Mouse (Mus musculus) liver, adult 2 months (tissue): Measurements from ENCODE around the gene Nfat5. TPM values are rescaled to one million over a fixed set of nuclear protein-coding genes. Genes with fewer than 3 reads are reported as not detected.

ENCODE experiments used
- DNase-seq: peaks from one replicate; pipeline ENCODE4 v3.0.0-alpha.2; 2011; ENCODE audit warnings: low read depth, low spot score; ENCODE audit errors: extremely low read depth
- H3K27ac ChIP-seq: fragments of 200-500 bp; replicated peaks from 2 replicates; pipeline ENCODE4 v1.5.1; 2012; ENCODE audit warnings: low read depth, mild to moderate bottlenecking, control low read depth, inconsistent platforms, low read length; ENCODE audit not compliant: insufficient read depth
- H3K27me3 ChIP-seq: fragments of 200-500 bp; 2 replicates; pipeline ENCODE4 v1.6.1; 2012; ENCODE audit warnings: mild to moderate bottlenecking, moderate library complexity, low read length, inconsistent platforms; ENCODE audit not compliant: control insufficient read depth, insufficient read depth
- H3K36me3 ChIP-seq: fragments of 200-500 bp; 2 replicates; pipeline ENCODE4 v1.6.1; 2012; ENCODE audit warnings: low read length, inconsistent platforms; ENCODE audit not compliant: control insufficient read depth, insufficient read depth
- H3K4me1 ChIP-seq: fragments of 200-500 bp; 2 replicates; pipeline ENCODE4 v1.6.1; 2011; ENCODE audit warnings: low read length; ENCODE audit not compliant: control insufficient read depth, insufficient read depth
- H3K4me3 ChIP-seq: fragments of 200-500 bp; 2 replicates; pipeline ENCODE4 v1.5.1; 2011; ENCODE audit warnings: low read depth, mild to moderate bottlenecking, control low read depth, low read length, moderate library complexity; ENCODE audit not compliant: insufficient read depth
- H3K79me2 ChIP-seq: fragments of 200-500 bp; 2 replicates; pipeline ENCODE4 v1.6.1; 2012; ENCODE audit warnings: inconsistent platforms, mild to moderate bottlenecking, low read length, moderate library complexity; ENCODE audit not compliant: control insufficient read depth, insufficient read depth
- H3K9ac ChIP-seq: fragments of 200-500 bp; 2 replicates; pipeline ENCODE4 v1.6.1; 2012; ENCODE audit warnings: low read depth, mild to moderate bottlenecking, control low read depth, inconsistent platforms, low read length
- CTCF ChIP-seq: fragments of 200-500 bp; IDR thresholded peaks from 2 replicates; pipeline ENCODE4 v1.5.1; 2011; ENCODE audit warnings: low read depth, low read length, control low read depth
- POLR2A ChIP-seq: fragments of 200-500 bp; IDR thresholded peaks from 2 replicates; pipeline ENCODE4 v1.6.1; 2011; ENCODE audit warnings: low read length, control low read depth; ENCODE audit not compliant: insufficient read depth; ENCODE audit errors: extremely low read depth
- WGBS: fragments of 180-500 bp; shearing (Covaris S2); methylation state at CpG from one replicate; pipeline ENCODE4 v1.1.7; 2018; 5-methylcytosine and 5-hydroxymethylcytosine counted together
- polyA plus RNA-seq: library from polyadenylated mRNA; depleted of rRNA; stranded (reverse); fragments of >200 nt; gene quantifications from 2 replicates; pipeline ENCODE4 v1.2.3, GENCODE M21; 2012
- total RNA-seq: library from RNA; depleted of rRNA; stranded (reverse); fragments of >200 nt; gene quantifications from 2 replicates; pipeline ENCODE4 v1.2.3, GENCODE M21; 2014

The Nfat5 gene
- total and polyA plus RNA-seq, 2 experiments, result 9.4 to 9.7 TPM

GRCm38 (mm10) chr8:107395397-107395796, 102.1 kb downstream of the Nfat5 start:
- Histone ChIP-seq H3K27me3 (no peaks in the 10 kb centered on the region), H3K36me3 (no peaks in the 10 kb centered on the region), H3K4me3 (no peak overlapping the region), H3K4me1 (no peaks in the 10 kb centered on the region), H3K79me2 (no peaks in the 10 kb centered on the region), H3K9ac (no peak overlapping the region), H3K27ac (no peak overlapping the region)
- no peak for DNase-seq
- TF ChIP-seq POLR2A (no peak), CTCF (no peak)

GRCm38 (mm10) chr8:107396106-107396670, 102.9 kb downstream of the Nfat5 start:
- TF ChIP-seq POLR2A, result no peak
- TF ChIP-seq CTCF, result no peak
- no peak overlapping the region for H3K27ac ChIP-seq
- no peak overlapping the region for H3K9ac ChIP-seq
- no peaks in the 10 kb centered on the region for H3K36me3 ChIP-seq
- no peak overlapping the region for H3K4me3 ChIP-seq
- 77% methylated on average over 10 of the region's 10 CpGs for WGBS
- H3K27me3 ChIP-seq, result no peaks in the 10 kb centered on the region
- H3K4me1 ChIP-seq, result no peaks in the 10 kb centered on the region
- DNase-seq, result peak; percentile 42
- H3K79me2 ChIP-seq, result no peaks in the 10 kb centered on the region

- 80% methylated on average over 12 of the region's 12 CpGs for WGBS
- Histone ChIP-seq H3K79me2 (no peaks in the 10 kb centered on the region), H3K27ac (no peak overlapping the region), H3K4me3 (no peak overlapping the region), H3K36me3 (no peaks in the 10 kb centered on the region), H3K9ac (no peak overlapping the region), H3K4me1 (no peaks in the 10 kb centered on the region), H3K27me3 (no peaks in the 10 kb centered on the region)
- TF ChIP-seq CTCF (no peak), POLR2A (no peak)
- DNase-seq, result no peak
Observed at GRCm38 (mm10) chr8:107397665-107398064, 104.4 kb downstream of the Nfat5 start.

- 55% methylated on average over 9 of the region's 9 CpGs for WGBS
- Histone ChIP-seq H3K79me2 (no peaks in the 10 kb centered on the region), H3K4me1 (no peaks in the 10 kb centered on the region), H3K36me3 (no peaks in the 10 kb centered on the region), H3K27ac (no peak overlapping the region), H3K9ac (no peak overlapping the region), H3K4me3 (no peak overlapping the region), H3K27me3 (no peaks in the 10 kb centered on the region)
- no peak for DNase-seq
- no peak for TF ChIP-seq CTCF
- TF ChIP-seq POLR2A, result no peak
Observed at GRCm38 (mm10) chr8:107399495-107399894, 106.2 kb downstream of the Nfat5 start.

GRCm38 (mm10) chr8:107401866-107402265, 108.6 kb downstream of the Nfat5 start:
- H3K27ac ChIP-seq, result no peak overlapping the region
- peaks cover 3% of the 10 kb centered on the region; the same call in 1 of the 2 replicates for H3K4me1 ChIP-seq
- H3K27me3 ChIP-seq, result no peaks in the 10 kb centered on the region
- H3K36me3 ChIP-seq, result no peaks in the 10 kb centered on the region
- no peak for TF ChIP-seq POLR2A
- TF ChIP-seq CTCF, result no peak
- H3K4me3 ChIP-seq, result no peak overlapping the region
- WGBS, result 89% methylated on average over 5 of the region's 5 CpGs
- no peaks in the 10 kb centered on the region for H3K79me2 ChIP-seq
- H3K9ac ChIP-seq, result no peak overlapping the region
- DNase-seq, result no peak

- WGBS, result 18% methylated on average over 22 of the region's 22 CpGs
- DNase-seq, result peak; percentile 76
- H3K36me3 ChIP-seq, result no peaks in the 10 kb centered on the region
- H3K27me3 ChIP-seq, result no peaks in the 10 kb centered on the region
- no peak for TF ChIP-seq CTCF
- no peak for TF ChIP-seq POLR2A
- H3K4me1 ChIP-seq, result peaks cover 3% of the 10 kb centered on the region; the same call in 1 of the 2 replicates
- no peak within 1 kb of the TSS; the same call in 1 of the 2 replicates for H3K27ac ChIP-seq
- 0 out of 2 replicates have a peak within 1 kb of the TSS, but pooled peaks have one; percentile 14 for H3K9ac ChIP-seq
- no peaks in the 10 kb centered on the region for H3K79me2 ChIP-seq
- H3K4me3 ChIP-seq, result peak within 1 kb of the TSS; percentile 55
Observed at GRCm38 (mm10) chr8:107403038-107403781, 109.9 kb downstream of the Nfat5 start, which contains the start of gene Nqo1. Gene Nqo1, minus strand, starts transcription at chr8:107403206.
